Mouse (Mus musculus): Measurements from ENCODE around the gene Dnase2b. TPM values are rescaled to one million over a fixed set of nuclear protein-coding genes. Genes with fewer than 3 reads are reported as not detected.
A peak's percentile ranks its signal among the peaks of the same experiment; 100 is the strongest.

The Dnase2b gene
- polyA plus RNA-seq, 1 experiment from 2014 or later = not detected

GRCm38 (mm10) chr3:146618357-146618756 is 3.0 kb upstream of the Dnase2b start:
- no peak overlapping the region for H3K9ac ChIP-seq (ENCODE audit: low read depth, low read length)
- H3K9me3 ChIP-seq (ENCODE audit: control insufficient read depth, low read length) = no peaks in the 10 kb centered on the region
- ATAC-seq = no peak
- H3K4me3 ChIP-seq (ENCODE audit: low read length) = no peak overlapping the region
- no peaks in the 10 kb centered on the region for H3K4me1 ChIP-seq (ENCODE audit: control insufficient read depth, insufficient read depth, low read depth, low read length)
- no peaks in the 10 kb centered on the region for H3K27me3 ChIP-seq (replicated peaks; ENCODE audit: control insufficient read depth, insufficient read depth, low read length)
- no peak overlapping the region for H3K27ac ChIP-seq (ENCODE audit: low read depth, low read length)
- WGBS = 82% methylated on average over 4 of the region's 4 CpGs
- no peaks in the 10 kb centered on the region for H3K36me3 ChIP-seq (ENCODE audit: control insufficient read depth, insufficient read depth, low read length)
- no peak overlapping the region for H3K4me2 ChIP-seq (ENCODE audit: low read length)

DNA sequence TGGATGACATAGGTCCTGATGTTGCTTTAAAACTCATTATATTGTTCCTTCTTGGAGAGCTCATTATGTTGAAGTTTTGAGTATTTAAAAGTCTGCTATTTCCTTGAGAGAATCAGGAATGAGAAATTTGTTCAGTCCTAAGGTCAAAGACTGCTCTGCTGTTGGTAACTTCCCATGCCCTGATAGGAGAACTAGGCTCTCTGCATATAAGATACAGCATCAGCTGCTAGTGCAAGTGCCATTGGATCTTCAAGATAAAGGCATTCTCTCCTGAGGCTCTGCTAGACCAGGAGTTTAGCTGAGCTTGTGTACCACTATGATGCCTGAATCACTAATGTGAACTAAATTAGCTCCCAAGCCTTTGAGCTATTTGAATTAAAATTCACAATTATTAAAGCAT is 2.5 kb upstream of the Dnase2b start:
- no peak overlapping the region for H3K4me2 ChIP-seq (ENCODE audit: low read length)
- no peak for ATAC-seq
- no peaks in the 10 kb centered on the region for H3K27me3 ChIP-seq (replicated peaks; ENCODE audit: control insufficient read depth, insufficient read depth, low read length)
- H3K27ac ChIP-seq (ENCODE audit: low read depth, low read length) = no peak overlapping the region
- H3K9ac ChIP-seq (ENCODE audit: low read depth, low read length) = no peak overlapping the region
- H3K4me3 ChIP-seq (ENCODE audit: low read length) = no peak overlapping the region
- H3K9me3 ChIP-seq (ENCODE audit: control insufficient read depth, low read length) = no peaks in the 10 kb centered on the region
- no peaks in the 10 kb centered on the region for H3K4me1 ChIP-seq (ENCODE audit: control insufficient read depth, insufficient read depth, low read depth, low read length)
- no peaks in the 10 kb centered on the region for H3K36me3 ChIP-seq (ENCODE audit: control insufficient read depth, insufficient read depth, low read length)

DNA sequence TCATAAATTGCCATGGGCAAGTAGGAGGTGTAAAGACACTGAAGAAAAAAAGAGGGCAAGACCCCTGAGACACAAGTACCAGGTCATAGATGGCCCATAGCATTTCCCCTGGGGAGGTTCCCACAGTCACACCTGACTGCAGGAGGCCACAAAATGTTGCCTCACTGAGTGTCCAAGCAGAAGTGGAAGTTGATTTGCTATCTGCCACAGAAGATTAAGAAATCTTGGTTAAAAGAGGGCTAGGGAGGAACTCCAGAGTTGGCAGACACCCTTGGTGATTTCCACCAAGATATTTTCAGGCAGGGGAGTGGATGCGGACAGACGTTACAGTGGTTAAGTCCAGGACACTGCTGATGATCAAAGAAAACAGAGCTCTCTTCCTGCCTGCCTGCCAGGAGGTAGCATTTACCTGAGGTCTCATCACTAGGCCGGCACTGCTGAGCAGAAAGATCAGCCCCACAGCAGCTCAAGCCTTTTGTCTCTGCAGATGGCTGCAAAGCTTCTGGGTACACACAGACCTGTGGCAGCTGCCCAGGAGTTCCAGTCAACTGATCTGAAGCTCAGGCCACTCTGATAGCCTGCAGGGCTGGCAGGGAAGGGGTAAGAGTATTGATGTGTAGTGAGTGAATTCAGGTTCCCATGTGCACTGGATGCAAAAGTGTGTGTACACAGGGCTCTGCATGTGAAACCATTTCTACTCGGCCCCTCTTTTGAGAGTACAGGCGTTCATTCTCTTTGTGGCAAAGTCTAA is 1.3 kb upstream of the Dnase2b start:
- Histone ChIP-seq H3K9me3 (ENCODE audit: control insufficient read depth, low read length) (no peaks in the 10 kb centered on the region), H3K27ac (ENCODE audit: low read depth, low read length) (no peak overlapping the region), H3K9ac (ENCODE audit: low read depth, low read length) (no peak overlapping the region), H3K4me3 (ENCODE audit: low read length) (no peak overlapping the region), H3K4me2 (ENCODE audit: low read length) (no peak overlapping the region), H3K27me3 (replicated peaks; ENCODE audit: control insufficient read depth, insufficient read depth, low read length) (no peaks in the 10 kb centered on the region), H3K36me3 (ENCODE audit: control insufficient read depth, insufficient read depth, low read length) (no peaks in the 10 kb centered on the region), H3K4me1 (ENCODE audit: control insufficient read depth, insufficient read depth, low read depth, low read length) (no peaks in the 10 kb centered on the region)
- ATAC-seq = no peak
- WGBS = 83% methylated on average over 5 of the region's 5 CpGs

DNA sequence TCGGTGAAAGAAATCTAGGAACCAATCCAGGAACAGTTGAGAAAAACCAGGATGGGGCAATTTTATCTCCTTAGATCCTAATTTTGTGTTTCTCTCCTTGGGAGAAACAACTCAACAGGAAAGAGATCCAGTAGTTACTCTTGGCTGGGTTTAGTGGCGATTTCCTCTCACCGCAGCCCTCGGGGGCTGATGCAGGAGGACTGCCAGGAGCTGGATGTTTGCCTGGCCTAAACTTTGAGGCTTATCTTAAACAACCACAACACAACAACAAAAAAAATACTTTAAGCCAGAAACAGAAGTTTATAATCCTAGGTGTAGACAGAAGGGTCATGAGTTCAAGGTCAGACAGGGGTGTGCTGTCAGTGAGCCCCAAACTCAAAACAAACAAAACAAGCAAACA is 3.6 kb downstream of the Dnase2b start:
- no peak overlapping the region for H3K27ac ChIP-seq (ENCODE audit: low read depth, low read length)
- peaks cover 4% of the 10 kb centered on the region; the same call in 1 of the 2 replicates for H3K4me1 ChIP-seq (ENCODE audit: control insufficient read depth, insufficient read depth, low read depth, low read length)
- H3K36me3 ChIP-seq (ENCODE audit: control insufficient read depth, insufficient read depth, low read length) = no peaks in the 10 kb centered on the region
- H3K4me3 ChIP-seq (ENCODE audit: low read length) = no peak overlapping the region
- no peaks in the 10 kb centered on the region for H3K9me3 ChIP-seq (ENCODE audit: control insufficient read depth, low read length)
- H3K9ac ChIP-seq (ENCODE audit: low read depth, low read length) = no peak overlapping the region
- no peak for ATAC-seq
- no peaks in the 10 kb centered on the region for H3K27me3 ChIP-seq (replicated peaks; ENCODE audit: control insufficient read depth, insufficient read depth, low read length)
- H3K4me2 ChIP-seq (ENCODE audit: low read length) = no peak overlapping the region
- 73% methylated on average over 4 of the region's 4 CpGs for WGBS

DNA sequence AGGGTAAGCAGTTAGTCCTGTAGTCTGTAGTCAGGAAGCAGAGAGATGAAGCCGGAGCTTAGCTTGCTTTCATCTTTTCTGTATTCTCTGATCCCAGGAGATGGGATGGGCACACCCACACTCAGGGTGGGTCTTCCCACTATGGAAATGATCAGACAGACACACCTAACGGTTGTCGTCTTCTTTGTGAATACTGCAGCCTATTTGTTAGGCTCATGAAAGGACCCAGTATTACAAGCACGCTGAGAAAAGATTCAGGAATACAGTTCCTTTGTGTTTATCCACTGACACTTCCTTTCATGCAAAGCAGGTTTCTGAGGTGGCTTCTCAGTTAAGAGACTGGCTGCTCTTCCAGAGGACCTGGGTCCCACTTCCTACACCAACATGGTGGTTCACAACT is 4.1 kb downstream of the Dnase2b start:
- peaks cover 4% of the 10 kb centered on the region; the same call in 1 of the 2 replicates for H3K4me1 ChIP-seq (ENCODE audit: control insufficient read depth, insufficient read depth, low read depth, low read length)
- no peaks in the 10 kb centered on the region for H3K36me3 ChIP-seq (ENCODE audit: control insufficient read depth, insufficient read depth, low read length)
- H3K4me3 ChIP-seq (ENCODE audit: low read length) = no peak overlapping the region
- H3K9ac ChIP-seq (ENCODE audit: low read depth, low read length) = no peak overlapping the region
- 65% methylated on average over 4 of the region's 4 CpGs for WGBS
- no peak overlapping the region for H3K27ac ChIP-seq (ENCODE audit: low read depth, low read length)
- H3K4me2 ChIP-seq (ENCODE audit: low read length) = no peak overlapping the region
- no peak for ATAC-seq
- H3K9me3 ChIP-seq (ENCODE audit: control insufficient read depth, low read length) = no peaks in the 10 kb centered on the region
- no peaks in the 10 kb centered on the region for H3K27me3 ChIP-seq (replicated peaks; ENCODE audit: control insufficient read depth, insufficient read depth, low read length)

DNA sequence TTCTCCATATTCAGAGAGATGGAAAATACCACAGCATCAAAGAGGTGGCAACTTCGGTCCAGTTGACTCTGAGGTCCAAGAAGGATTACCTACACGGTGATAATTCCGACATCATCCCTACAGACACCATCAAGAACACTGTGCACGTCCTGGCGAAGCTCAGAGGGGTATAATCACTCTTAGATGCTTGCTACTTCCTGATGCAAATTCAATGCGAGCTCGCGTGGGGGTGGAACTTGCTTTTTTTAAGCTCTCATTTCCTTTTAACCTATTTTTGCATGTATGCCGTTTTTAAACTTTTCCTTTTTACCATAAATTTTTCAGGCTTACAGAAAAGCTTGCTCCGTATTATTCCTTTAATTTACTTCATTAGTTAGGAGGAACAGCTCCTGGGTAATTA is 5.1 kb downstream of the Dnase2b start:
- WGBS = 84% methylated on average over 10 of the region's 10 CpGs
- H3K4me3 ChIP-seq (ENCODE audit: low read length) = no peak overlapping the region
- ATAC-seq = no peak
- peaks cover 4% of the 10 kb centered on the region; the same call in 1 of the 2 replicates for H3K4me1 ChIP-seq (ENCODE audit: control insufficient read depth, insufficient read depth, low read depth, low read length)
- H3K4me2 ChIP-seq (ENCODE audit: low read length) = no peak overlapping the region
- H3K9me3 ChIP-seq (ENCODE audit: control insufficient read depth, low read length) = no peaks in the 10 kb centered on the region
- H3K27me3 ChIP-seq (replicated peaks; ENCODE audit: control insufficient read depth, insufficient read depth, low read length) = no peaks in the 10 kb centered on the region
- no peak overlapping the region for H3K27ac ChIP-seq (ENCODE audit: low read depth, low read length)
- no peak overlapping the region for H3K9ac ChIP-seq (ENCODE audit: low read depth, low read length)
- H3K36me3 ChIP-seq (ENCODE audit: control insufficient read depth, insufficient read depth, low read length) = no peaks in the 10 kb centered on the region

DNA sequence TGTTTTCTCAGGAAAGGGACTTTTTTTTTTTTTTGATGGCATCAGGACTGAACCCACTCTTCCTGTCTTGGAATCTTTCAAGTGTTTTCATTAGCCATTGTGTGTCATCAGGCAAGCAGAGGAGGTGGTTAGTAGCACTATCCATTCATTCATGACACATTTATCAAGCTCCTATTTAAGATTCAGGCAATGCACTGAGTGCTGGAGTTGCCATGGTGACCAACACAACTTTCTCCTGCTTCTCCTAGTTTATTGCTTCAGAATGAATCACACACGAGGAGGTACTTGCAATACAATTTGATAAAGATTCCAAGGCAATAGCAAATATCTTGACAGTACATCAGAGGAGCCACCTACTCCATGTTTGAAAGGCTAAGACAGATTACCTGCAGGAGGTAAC is 8.0 kb downstream of the Dnase2b start:
- H3K27ac ChIP-seq (ENCODE audit: low read depth, low read length) = peak overlapping the region; percentile 41; the same call in 1 of the 2 replicates
- H3K9ac ChIP-seq (ENCODE audit: low read depth, low read length) = no peak overlapping the region
- H3K27me3 ChIP-seq (replicated peaks; ENCODE audit: control insufficient read depth, insufficient read depth, low read length) = no peaks in the 10 kb centered on the region
- H3K4me2 ChIP-seq (ENCODE audit: low read length) = no peak overlapping the region
- 13% methylated on average over 1 of the region's 1 CpGs for WGBS
- no peak overlapping the region for H3K4me3 ChIP-seq (ENCODE audit: low read length)
- peak; percentile 82 for ATAC-seq
- H3K4me1 ChIP-seq (ENCODE audit: control insufficient read depth, insufficient read depth, low read depth, low read length) = peaks cover 4% of the 10 kb centered on the region; the same call in 1 of the 2 replicates
- no peaks in the 10 kb centered on the region for H3K36me3 ChIP-seq (ENCODE audit: control insufficient read depth, insufficient read depth, low read length)
- no peaks in the 10 kb centered on the region for H3K9me3 ChIP-seq (ENCODE audit: control insufficient read depth, low read length)

- no peaks in the 10 kb centered on the region for H3K36me3 ChIP-seq (ENCODE audit: control insufficient read depth, insufficient read depth, low read length)
- no peak overlapping the region for H3K27ac ChIP-seq (ENCODE audit: low read depth, low read length)
- WGBS = 77% methylated on average over 9 of the region's 9 CpGs
- no peaks in the 10 kb centered on the region for H3K9me3 ChIP-seq (ENCODE audit: control insufficient read depth, low read length)
- H3K9ac ChIP-seq (ENCODE audit: low read depth, low read length) = no peak overlapping the region
- ATAC-seq = no peak
- no peak overlapping the region for H3K4me2 ChIP-seq (ENCODE audit: low read length)
- H3K4me3 ChIP-seq (ENCODE audit: low read length) = no peak overlapping the region
- H3K27me3 ChIP-seq (replicated peaks; ENCODE audit: control insufficient read depth, insufficient read depth, low read length) = no peaks in the 10 kb centered on the region
- peaks cover 4% of the 10 kb centered on the region; the same call in 1 of the 2 replicates for H3K4me1 ChIP-seq (ENCODE audit: control insufficient read depth, insufficient read depth, low read depth, low read length)
Measured at GRCm38 (mm10) chr3:146604647-146605046, 10.7 kb downstream of the Dnase2b start.

DNA sequence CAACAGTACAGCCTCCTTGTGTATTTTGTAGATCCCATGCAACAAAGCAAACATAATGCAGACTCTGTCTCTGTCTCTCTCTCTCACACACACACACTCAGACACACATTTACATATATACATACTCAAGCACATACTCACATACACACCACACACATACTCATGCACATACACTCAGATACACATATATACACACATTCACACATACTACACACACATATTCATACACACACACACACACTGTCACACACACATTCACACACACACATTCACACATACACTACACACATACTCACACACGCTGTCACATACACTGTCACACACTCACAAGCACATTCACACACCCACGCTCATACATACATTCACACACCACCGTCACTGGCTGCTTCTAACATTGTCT is 12.9 kb downstream of the Dnase2b start:
- Histone ChIP-seq H3K4me3 (ENCODE audit: low read length) (no peak overlapping the region), H3K27me3 (replicated peaks; ENCODE audit: control insufficient read depth, insufficient read depth, low read length) (no peaks in the 10 kb centered on the region), H3K27ac (ENCODE audit: low read depth, low read length) (no peak overlapping the region), H3K9me3 (ENCODE audit: control insufficient read depth, low read length) (no peaks in the 10 kb centered on the region), H3K36me3 (ENCODE audit: control insufficient read depth, insufficient read depth, low read length) (no peaks in the 10 kb centered on the region), H3K4me1 (ENCODE audit: control insufficient read depth, insufficient read depth, low read depth, low read length) (peaks cover under 1% of the 10 kb centered on the region; the same call in 1 of the 2 replicates), H3K4me2 (ENCODE audit: low read length) (no peak overlapping the region), H3K9ac (ENCODE audit: low read depth, low read length) (no peak overlapping the region)
- whole genome bisulfite sequencing = 95% methylated on average over 3 of the region's 3 CpGs
- no peak for ATAC-seq
